Mouse (Mus musculus): Measurements from ENCODE around the gene Capsl.

Gene Capsl

GRCm38 (mm10) chr15:9435534-9436180 is at the start of gene Capsl:
TSS of gene Capsl (plus strand) at chr15:9436028.
- DNase-seq (ENCODE audit: extremely low spot score, low read depth, low spot score) = peak; percentile 39

- DNase-seq (ENCODE audit: extremely low spot score, low read depth, low spot score) = no peak
Measured at GRCm38 (mm10) chr15:9409475-9409874, 26.4 kb upstream of the Capsl start.

- no peak for DNase-seq (ENCODE audit: extremely low spot score, low read depth, low spot score)
Measured at GRCm38 (mm10) chr15:9421163-9421562, 14.7 kb upstream of the Capsl start.

- DNase-seq (ENCODE audit: extremely low spot score, low read depth, low spot score) = no peak
Measured at GRCm38 (mm10) chr15:9427849-9428248, 8.0 kb upstream of the Capsl start.

- DNase-seq (ENCODE audit: extremely low spot score, low read depth, low spot score) = no peak
Measured at GRCm38 (mm10) chr15:9429843-9430242, 6.0 kb upstream of the Capsl start.

- no peak for DNase-seq (ENCODE audit: extremely low spot score, low read depth, low spot score)
Measured at GRCm38 (mm10) chr15:9451999-9452398, 16.2 kb downstream of the Capsl start.

- DNase-seq (ENCODE audit: extremely low spot score, low read depth, low spot score) = no peak
Measured at GRCm38 (mm10) chr15:9452842-9453241, 17.0 kb downstream of the Capsl start.

- DNase-seq (ENCODE audit: extremely low spot score, low read depth, low spot score) = no peak
Measured at GRCm38 (mm10) chr15:9454198-9454597, 18.4 kb downstream of the Capsl start.

GRCm38 (mm10) chr15:9455241-9455640 is 19.4 kb downstream of the Capsl start:
- DNase-seq (ENCODE audit: extremely low spot score, low read depth, low spot score) = no peak

GRCm38 (mm10) chr15:9463521-9464027 is 27.7 kb downstream of the Capsl start:
- no peak for DNase-seq (ENCODE audit: extremely low spot score, low read depth, low spot score)

GRCm38 (mm10) chr15:9464039-9464438 is 28.2 kb downstream of the Capsl start:
- no peak for DNase-seq (ENCODE audit: extremely low spot score, low read depth, low spot score)

GRCm38 (mm10) chr15:9471053-9471685 is 35.3 kb downstream of the Capsl start:
- DNase-seq (ENCODE audit: extremely low spot score, low read depth, low spot score) = no peak

GRCm38 (mm10) chr15:9472167-9472566 is 36.3 kb downstream of the Capsl start:
- DNase-seq (ENCODE audit: extremely low spot score, low read depth, low spot score) = no peak

- no peak for DNase-seq (ENCODE audit: extremely low spot score, low read depth, low spot score)
Measured at GRCm38 (mm10) chr15:9472618-9473017, 36.8 kb downstream of the Capsl start.

GRCm38 (mm10) chr15:9473188-9473587 is 37.4 kb downstream of the Capsl start:
- no peak for DNase-seq (ENCODE audit: extremely low spot score, low read depth, low spot score)

GRCm38 (mm10) chr15:9489417-9490118 is 53.7 kb downstream of the Capsl start:
- DNase-seq (ENCODE audit: extremely low spot score, low read depth, low spot score) = no peak

GRCm38 (mm10) chr15:9492077-9492476 is 56.2 kb downstream of the Capsl start:
- DNase-seq (ENCODE audit: extremely low spot score, low read depth, low spot score) = no peak
